Mouse (Mus musculus): ENCODE measurements around the gene Ywhaq. TPM values are rescaled to one million over a fixed set of nuclear protein-coding genes. Genes with fewer than 3 reads are reported as not detected.
"Not testable (repeated sequence)": the region's sequence is repeated elsewhere in the genome, so short reads cannot be mapped to it uniquely, and the experiment has no call there.

Ywhaq gene
- polyA plus RNA-seq, 1 experiment: 205 TPM

DNA sequence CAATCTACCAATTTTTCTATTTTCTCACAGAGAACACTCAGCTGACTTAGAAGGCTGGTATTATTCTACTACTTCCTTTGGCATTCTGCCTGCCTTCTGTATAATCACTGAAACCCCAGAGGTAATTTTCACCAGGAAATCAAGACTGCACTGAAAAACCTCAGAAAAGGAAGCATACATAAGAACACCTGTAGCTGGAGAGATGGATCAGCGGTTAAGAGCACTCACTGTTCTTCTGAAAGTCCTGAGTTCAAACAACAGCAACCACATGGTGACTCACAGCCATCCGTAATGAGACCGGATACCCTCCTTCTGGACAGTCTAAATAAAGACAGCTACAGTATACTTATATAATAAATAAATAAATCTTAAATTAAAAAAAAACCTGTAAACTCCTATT is 7.8 kb downstream of the Ywhaq start:
- no peak for DNase-seq (ENCODE audit: low spot score)

DNA sequence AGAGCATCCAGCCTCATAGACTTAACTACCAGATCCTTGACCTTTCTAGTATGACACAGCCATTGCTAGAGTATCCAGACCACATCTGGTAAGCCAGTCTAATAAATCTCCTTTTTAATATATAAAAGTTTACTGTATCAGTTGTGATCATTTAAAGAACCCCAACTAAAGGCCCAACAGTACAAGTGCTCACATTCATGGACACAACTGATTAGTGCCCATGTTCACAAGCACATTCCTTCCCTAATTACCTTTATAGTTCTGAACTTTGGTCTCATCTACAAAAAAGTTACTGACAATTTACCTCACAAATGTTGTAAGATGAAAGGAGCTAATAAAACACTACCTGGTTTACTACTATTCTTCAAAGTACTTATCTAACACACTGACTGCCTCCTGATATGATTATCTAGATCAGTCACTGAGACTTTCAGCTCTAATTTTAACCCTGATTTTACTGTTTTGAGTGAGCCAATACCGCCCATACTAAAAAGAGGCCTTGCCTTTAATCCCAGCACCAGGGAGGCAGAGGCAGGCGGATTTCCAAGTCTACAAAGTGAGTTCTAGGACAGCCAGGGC is 8.6 kb downstream of the Ywhaq start:
- DNase-seq (ENCODE audit: low spot score): no peak

DNA sequence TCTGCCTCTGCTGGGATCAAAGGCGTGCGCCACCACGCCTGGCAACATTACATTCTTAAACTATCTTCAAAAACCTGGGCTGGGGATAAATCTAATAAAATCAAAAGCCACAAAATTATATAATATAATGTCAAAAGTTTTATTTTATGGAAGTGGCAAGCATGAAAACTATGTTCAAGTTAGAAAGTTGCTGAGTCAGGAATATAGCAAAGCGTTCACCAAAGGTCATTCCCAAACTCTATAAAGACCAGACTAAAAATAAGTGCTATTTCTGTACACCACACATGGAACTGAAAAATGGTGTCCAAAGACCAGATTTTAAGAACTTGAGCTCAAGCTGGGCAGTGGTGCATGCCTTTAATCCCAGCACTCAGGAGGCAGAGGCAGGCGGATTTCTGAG is 14.7 kb downstream of the Ywhaq start:
- no peak for DNase-seq (ENCODE audit: low spot score)

DNA sequence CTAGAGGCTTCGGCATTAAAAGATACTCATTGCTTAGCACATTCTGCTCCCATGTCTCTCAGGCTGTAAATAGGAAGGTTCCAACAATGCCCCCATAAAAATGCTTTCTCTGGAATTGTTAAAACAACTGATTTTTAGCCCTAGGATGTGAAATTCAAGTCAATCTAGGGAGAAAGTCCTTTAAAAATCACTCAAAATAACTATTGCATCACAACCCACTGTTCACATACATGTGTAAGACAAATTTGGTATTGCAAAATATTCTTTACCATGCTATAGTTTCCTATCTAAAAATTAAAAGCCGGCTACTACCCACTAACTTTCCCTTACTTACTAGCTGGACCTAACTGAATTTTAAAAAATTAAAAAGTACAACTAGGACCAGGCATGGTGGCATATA is 31.2 kb downstream of the Ywhaq start:
- no peak for DNase-seq (ENCODE audit: low spot score)

DNA sequence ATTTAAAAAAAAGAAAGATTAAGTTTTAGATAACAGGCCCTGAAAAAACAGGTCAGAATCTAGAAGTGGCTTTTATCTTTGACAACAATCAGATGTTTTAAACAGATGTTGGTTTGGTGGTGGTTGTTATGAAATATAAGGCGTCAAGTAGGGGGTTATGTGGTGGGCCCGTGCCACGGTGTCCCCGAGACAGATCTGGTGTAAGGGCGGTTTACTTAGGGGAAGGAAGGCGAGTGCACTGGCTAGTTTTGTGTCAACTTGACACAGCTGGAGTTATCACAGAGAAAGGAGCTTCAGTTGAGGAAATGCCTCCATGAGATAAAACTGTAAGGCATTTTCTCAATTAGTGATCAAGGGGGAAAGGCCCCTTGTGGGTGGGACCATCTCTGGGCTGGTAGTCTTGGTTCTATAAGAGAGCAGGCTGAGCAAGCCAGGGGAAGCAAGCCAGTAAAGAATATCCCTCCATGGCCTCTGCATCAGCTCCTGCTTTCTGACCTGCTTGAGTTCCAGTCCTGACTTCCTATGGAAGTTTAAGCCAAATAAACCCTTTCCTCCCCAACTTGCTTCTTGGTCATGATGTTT is 38.6 kb downstream of the Ywhaq start:
- DNase-seq (ENCODE audit: low spot score): not testable (repeated sequence)

DNA sequence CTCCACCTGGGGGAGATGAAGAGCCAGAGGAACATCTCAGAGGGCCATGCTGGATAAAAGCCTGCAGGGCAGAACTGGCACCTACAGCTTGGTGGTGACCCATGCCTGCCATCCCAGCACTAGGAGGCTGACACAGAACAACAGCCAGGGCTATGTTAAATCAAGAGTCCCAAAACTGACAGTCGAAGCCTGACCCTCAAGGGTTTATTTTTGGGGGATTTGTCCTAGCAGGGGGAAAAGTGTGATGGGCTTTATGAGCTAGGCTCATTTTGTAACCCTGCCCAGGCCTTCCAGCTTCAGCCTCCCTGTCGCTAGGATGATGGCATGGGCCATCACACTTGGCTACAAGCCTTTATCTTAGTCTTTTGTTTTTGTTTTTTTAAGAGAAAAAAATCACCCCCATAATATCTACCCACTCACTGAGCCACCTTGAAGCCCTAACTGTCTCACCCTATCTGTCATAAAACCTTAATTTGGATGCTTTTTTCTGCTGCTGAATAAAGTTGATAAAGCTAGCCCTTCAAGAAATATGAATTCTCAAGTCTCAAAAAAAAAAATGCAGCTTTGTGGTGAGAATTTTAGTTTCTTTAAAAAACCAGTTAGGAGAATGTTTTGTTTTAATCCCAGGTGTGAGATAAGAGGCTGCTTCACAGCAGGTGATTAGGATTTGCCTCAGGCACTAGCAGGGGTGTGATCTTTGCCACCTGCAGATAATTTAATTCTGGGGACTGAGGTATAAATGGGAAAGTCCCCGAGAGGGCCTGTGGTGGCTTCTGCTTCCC is 41.9 kb downstream of the Ywhaq start:
- DNase-seq (ENCODE audit: low spot score): no peak

DNA sequence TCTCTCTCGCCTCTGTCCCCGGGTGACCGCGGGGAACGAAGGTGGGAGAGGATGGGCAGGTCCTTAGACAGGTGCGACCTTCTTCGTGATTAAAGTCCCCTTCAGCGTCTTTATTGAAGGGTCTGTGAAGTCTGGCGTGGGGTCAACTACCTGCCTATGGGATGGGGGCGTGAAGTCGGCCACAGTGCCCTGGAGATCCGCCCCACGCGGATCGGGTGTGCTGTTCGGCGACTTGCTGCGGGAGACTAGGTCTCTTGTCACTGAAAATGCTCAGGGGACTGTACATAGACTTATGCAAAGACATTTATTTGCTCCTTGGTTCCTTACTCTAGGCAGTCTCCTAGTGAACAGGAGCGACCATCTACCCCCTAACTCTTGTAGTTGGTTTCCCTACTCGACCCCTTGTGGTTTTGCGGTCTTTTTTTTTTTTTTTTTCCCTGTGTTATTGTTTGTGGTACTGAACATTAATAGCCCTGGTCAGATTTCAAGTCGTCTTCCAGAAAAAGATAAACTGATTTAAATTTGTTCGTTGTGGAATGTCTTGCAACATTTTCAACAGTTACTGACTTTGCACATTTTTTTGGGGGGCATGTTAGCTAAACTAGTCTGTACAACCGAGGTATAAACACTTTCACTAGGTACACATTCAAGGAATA is 43.5 kb downstream of the Ywhaq start:
- DNase-seq (ENCODE audit: low spot score): no peak

DNA sequence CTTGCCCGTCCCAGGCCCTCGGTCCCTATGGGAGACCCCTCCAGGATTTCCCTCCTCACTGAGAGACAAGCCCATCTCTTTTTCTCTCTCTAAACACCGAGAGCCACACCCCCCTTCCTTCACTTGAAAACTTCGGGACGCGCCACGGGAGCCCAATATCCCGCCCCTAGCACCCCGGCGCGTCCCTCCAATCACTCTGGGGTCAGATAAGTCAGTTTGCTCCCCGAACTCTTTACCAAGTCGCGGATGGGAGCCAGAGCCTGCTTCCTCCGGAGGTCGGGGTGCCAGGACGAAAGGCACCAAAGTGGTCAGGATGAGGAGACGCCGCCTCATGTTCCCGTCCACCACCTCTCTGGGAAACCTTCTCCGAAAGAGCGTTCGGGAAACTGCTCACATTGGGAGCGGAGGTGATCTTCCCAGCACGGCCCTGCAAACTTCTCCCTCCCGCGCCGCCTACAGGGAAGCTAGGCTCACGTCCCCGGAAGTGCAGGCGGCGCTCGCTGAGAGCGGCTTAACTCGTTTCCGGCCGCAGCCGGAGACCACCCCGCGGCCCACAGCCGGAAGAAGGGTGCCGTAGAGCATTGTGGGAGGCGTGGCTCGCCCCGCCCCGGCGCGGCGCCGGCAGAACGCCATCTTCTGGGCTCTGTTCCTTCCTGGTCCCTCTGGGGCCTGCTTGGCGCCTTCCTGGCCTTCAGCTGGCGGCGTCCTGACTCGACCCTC is 44.2 kb downstream of the Ywhaq start, which contains the start of gene Adam17:
Gene Adam17 (minus strand): TSS at position 533 of the 720 bp plus-strand sequence.
- DNase-seq (ENCODE audit: low spot score): peak; percentile 94

DNA sequence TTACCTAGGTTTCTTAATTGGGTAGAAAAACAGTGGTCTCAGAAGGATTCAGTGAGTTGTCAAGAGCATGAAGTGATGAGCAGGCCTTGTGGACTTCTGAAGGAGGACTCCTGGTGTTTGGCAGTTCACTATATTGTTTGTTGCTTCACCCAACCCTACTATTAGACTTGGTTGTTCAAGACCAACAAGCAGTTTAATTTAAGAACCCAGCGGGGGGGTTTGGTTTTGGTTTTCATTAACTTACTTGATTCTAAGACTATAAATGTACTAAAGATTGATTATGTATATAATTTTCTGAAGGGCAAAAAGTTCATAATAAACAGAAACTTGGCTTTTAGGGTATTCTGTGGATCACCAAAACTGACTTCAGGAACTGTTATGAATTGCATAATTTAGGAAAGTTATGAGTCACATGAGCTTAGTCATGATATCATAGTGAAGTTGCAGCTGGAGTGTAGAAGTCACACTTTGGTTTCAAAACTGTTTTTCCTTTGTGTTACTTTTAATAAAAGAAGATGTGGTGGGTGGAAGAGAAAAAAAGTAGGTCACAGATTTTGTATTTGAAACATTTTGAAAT is 47.3 kb downstream of the Ywhaq start:
- no peak for DNase-seq (ENCODE audit: low spot score)

DNA sequence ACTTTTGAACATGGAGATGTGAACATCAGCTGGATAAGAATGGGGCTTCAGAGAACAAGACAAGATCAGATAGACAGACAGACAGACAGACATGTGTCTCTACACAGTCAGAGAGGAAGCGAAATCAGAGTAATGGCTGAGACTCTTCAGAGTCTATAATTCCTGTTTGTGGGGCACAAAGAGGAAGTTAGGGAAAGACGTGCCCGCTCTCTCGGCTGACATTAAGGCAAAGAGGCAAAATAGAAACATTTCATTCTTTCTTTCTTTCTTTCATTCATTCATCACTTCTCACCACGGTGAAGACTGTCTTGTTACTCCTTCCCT is 48.4 kb downstream of the Ywhaq start:
- no peak for DNase-seq (ENCODE audit: low spot score)

DNA sequence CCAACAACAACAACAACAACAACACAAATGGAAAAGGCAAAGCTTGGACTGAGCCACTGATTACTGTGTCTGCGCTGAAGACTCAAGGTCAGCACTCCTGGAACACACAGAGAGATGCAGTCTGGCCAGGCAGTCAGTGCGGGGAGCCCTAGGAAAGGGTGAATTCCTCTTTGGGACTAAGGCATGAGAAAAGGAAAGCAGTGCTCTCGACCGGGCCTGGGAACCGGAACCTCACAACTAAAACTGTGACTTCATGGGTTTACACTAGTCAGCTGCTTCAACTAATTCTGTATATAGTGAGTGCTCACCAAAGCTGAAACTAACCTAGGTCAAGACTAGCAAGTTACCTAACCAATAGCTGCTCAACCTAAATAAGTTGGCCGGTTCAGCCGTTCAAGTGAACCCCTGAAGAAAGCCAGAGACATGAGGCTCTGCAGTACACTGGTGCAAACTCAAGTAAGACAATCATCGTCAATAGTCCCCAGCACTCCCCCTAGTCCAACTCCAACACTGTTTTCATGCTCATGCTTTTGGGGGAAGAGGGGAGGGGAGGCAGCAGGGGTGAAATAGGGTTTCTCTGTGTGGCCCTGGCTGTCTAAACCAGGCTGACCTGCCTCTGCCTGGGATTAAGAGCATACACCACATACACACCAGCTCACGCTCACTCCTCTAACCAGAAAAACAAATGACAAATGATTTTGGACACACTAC is 48.9 kb downstream of the Ywhaq start:
- no peak for DNase-seq (ENCODE audit: low spot score)

DNA sequence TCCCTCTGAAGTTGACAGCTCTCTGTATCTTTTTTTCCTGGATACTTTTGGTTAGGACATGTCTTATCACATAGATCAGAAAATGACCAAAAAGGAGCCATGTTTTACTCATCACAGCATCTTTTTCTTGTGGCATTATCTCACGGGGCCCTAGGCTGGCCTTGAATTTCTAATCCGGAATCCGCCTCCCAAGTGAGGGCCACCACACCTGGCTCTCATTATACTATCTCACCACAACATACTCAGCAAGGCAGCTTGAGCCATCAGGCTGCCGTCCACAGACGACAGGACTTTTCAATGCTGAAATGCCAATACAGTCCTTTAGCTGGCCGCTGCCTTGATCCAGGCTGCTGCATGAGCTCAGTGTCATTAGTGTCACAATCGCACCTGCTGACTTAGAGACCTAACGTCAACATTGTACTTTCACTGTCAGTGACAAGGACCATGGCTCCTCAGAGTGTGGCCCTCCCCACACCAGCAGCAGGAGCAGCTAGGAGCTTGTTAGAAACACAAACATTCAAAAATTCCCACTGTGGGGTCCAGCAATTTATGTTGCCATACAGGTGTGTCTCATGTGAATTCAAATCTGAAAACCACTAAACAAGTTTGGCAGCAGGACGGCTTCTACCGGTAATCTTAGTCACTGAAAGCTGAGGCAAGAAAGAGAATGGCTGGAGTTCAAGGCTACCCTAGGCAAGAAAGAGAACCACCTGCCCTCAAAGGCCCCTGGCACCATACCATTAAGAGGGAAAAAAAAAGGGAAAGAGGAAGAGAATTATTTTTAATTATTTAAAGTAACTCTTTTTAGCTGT is 52.6 kb downstream of the Ywhaq start:
- no peak for DNase-seq (ENCODE audit: low spot score)

DNA sequence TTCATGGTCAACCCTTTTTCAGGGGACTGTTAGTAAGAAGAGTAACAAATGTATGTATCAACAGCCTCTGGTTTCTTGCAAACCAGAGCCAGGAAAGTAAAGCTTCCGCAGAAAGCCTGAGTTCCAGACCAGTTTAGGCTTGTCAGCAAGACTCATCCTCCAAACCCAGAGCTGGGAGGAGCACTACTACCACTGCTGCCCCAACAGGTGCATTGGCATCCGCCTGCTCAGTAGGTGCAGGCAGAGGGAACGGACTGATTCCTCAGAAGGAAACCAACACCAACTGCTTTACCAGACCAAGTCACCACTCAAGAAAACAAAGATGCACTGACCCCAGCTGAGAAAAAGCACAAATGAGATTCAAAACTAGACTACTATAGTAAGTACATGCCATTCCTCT is 54.2 kb downstream of the Ywhaq start:
- no peak for DNase-seq (ENCODE audit: low spot score)

DNA sequence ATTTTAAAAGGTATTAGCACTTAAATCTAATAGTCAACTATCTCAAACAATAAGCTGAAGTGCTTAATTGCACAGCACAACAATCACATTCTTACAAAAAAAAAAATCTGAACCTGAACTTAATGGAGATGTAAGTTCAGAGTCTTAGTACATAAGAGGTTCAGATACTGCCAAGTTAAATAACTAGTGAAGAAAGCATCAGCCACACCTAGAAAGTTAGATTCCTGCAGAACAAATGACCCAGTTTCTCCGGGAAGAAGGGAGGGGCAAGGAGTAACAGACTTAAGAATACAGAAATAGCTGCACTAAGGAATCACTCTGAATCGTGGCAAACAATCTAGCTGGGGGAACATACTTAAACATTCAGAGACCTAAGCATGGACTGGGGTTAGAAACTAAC is 54.8 kb downstream of the Ywhaq start:
- no peak for DNase-seq (ENCODE audit: low spot score)

DNA sequence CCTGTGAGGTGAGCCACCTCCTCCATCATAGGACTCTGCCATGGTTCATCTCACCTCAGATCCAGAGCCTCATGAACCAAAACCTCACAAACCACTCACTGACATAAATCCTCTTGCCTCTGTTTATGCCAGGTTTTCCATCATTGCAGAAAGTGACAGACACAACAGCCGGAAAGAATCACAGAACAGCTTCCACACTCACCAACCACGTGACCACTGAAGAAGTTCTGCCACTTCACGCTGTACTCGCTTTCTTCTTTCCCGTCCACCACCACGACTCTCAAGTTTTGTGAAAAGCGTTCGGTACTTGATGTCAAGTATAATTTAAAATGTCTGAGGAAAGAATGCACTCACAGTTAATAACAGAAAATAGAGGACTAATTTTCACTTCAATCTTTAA is 63.8 kb downstream of the Ywhaq start:
- DNase-seq (ENCODE audit: low spot score): no peak

DNA sequence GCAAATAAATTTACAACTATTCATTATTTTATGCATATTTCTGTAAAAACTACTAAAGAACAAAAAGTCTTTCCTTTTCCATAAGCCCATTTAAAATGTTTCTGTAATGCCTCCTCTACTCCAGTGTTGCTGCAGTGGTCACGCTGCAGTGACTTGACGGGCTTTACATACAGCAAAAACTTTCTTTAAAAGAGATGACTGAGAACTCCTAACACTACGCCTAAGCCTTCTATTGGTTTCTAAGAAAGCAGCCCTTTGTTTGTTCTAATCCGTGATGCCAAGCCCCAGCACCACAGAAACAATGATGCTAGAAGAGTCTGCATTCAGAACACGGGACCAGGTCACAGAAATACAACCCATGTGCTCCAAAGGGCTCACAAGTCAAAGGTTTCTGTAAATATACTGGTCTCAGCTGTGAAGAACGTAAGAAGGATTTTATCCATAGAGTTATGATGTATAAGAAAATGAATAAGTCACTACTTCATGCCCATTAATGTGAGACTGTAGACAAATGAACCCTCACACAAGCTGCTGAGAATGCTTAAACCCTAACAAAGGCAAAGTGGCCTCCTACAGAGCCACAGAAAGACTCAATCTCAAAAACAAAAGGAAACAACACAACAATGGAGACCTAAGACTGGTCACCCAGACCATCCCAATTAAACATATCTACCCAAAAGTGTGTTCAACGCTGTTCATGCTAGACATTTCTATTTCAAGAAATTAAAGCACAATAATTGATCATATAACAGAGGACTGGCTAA is 67.1 kb downstream of the Ywhaq start:
- DNase-seq (ENCODE audit: low spot score): no peak

DNA sequence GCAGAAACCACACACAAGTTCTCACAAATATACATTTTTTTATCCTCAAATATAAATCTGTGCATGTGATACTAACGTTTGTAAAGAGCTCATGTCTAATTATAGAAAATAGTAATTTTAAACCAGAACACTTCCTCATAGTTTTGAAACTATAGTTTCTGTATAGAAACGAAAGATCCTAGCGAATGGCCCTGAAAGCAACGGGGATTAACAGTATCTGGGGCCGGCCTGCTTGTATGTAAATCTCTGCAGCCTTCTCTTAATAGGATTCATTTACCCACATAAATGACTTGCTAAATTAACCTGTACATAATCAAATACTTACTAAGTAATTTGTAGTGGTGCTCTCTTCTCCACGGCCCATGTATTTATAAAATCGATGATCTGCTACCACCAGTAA is 70.5 kb downstream of the Ywhaq start:
- no peak for DNase-seq (ENCODE audit: low spot score)

DNA sequence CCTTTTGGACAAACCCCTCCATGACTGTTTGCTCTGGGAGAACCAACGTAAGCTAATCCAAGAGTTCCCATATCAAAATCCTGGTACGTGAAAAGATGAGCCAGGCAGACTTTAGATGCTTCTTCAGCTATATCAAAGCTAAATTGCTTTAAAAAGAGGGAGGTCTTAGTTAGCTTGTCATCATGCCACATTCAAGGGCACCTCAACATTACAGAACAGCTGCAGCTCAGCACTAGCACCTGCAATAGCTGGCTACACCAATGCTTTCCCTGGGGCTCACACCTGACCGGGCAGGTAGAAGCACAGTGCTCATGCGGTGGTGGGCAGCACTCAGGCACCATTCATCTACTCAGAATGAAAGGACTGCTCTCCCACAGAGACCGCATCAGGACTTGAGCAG is 76.8 kb downstream of the Ywhaq start:
- DNase-seq (ENCODE audit: low spot score): no peak
